Mouse (Mus musculus) common myeloid progenitor, adult 5-6 weeks (primary cell): ENCODE data around the gene Pnpla5. TPM values are rescaled to one million over a fixed set of nuclear protein-coding genes. Genes with fewer than 3 reads are reported as not detected.
A peak's percentile ranks its signal among the peaks of the same experiment; 100 is the strongest.

Source experiments
- ATAC-seq: replicated peaks from 2 replicates; pipeline ENCODE4 v1.8.0; 2016; ENCODE audit warnings: low read depth, mild to moderate bottlenecking, moderate TSS enrichment, inconsistent platforms; ENCODE audit not compliant: poor library complexity, severe bottlenecking
- total RNA-seq: library from RNA; stranded (forward); fragments of 200-1000, 187-1606 nt; gene quantifications from 2 replicates; pipeline ENCODE4 v1.2.3, GENCODE M21; 2017

Gene Pnpla5
- total RNA-seq, 1 experiment from 2014 or later, result not detected

GRCm38 (mm10) chr15:84073058-84073457 lies 49.9 kb downstream of the Pnpla5 start:
- no peak for ATAC-seq

- ATAC-seq, result peak; percentile 73
Measured at GRCm38 (mm10) chr15:84072226-84072625, 50.7 kb downstream of the Pnpla5 start.

GRCm38 (mm10) chr15:84070116-84070676 lies 52.8 kb downstream of the Pnpla5 start:
- no peak for ATAC-seq

GRCm38 (mm10) chr15:84069455-84070050 lies 53.4 kb downstream of the Pnpla5 start:
- ATAC-seq, result no peak

- no peak for ATAC-seq
Measured at GRCm38 (mm10) chr15:84065701-84066100, 57.3 kb downstream of the Pnpla5 start.

GRCm38 (mm10) chr15:84065140-84065539 lies 57.8 kb downstream of the Pnpla5 start, which contains the start of gene Efcab6:
Gene Efcab6 (minus strand): TSS chr15:84065379.
- ATAC-seq, result no peak

Other genes with a start within 250 kb of the Pnpla5 start
- not detected in 2 replicates for gene Efcab6, start 57.8 kb downstream of the Pnpla5 start, total RNA-seq
- not detected in 2 replicates for gene Sult4a1, start 17.4 kb downstream of the Pnpla5 start, total RNA-seq
- gene Pnpla3, start 44.7 kb upstream of the Pnpla5 start, total RNA-seq, result not detected in 2 replicates
- gene Samm50, start 69.1 kb upstream of the Pnpla5 start, total RNA-seq, result 40.7 and 42.3 TPM in 2 replicates
- gene Parvb, start 108.9 kb upstream of the Pnpla5 start, total RNA-seq, result 1.3 and 4.2 TPM in 2 replicates
- 172 and 201 TPM in 2 replicates for gene Parvg, start 200.9 kb upstream of the Pnpla5 start, total RNA-seq